Mouse (Mus musculus): Measurements from ENCODE around the gene Phlda3.

The Phlda3 gene

DNA sequence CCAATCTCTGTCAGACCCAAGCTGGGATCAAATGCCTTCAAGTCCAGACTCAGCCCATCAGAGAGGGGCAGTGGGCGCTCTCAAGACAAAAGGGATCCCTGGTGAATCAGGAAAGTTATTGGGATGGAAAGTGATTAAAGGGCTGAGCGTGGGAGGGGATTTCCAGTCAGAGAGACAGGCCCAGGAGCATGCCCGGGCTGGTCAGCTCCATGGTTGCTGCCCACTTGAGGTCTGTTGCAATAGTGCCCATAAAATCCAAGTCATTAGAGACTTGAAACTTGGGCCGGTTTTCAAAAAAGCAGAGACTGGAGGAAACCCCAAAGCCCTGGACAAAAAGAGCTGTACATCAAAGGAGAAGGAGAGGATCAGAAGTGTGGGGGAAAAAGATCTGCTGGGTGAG is 6.2 kb upstream of the Phlda3 start:
- DNase-seq (ENCODE audit: low read depth, low spot score): no peak

GRCm38 (mm10) chr1:135760216-135760615 is 5.7 kb upstream of the Phlda3 start:
- DNase-seq (ENCODE audit: low read depth, low spot score): no peak

GRCm38 (mm10) chr1:135761728-135762127 is 4.2 kb upstream of the Phlda3 start:
- no peak for DNase-seq (ENCODE audit: low read depth, low spot score)

DNA sequence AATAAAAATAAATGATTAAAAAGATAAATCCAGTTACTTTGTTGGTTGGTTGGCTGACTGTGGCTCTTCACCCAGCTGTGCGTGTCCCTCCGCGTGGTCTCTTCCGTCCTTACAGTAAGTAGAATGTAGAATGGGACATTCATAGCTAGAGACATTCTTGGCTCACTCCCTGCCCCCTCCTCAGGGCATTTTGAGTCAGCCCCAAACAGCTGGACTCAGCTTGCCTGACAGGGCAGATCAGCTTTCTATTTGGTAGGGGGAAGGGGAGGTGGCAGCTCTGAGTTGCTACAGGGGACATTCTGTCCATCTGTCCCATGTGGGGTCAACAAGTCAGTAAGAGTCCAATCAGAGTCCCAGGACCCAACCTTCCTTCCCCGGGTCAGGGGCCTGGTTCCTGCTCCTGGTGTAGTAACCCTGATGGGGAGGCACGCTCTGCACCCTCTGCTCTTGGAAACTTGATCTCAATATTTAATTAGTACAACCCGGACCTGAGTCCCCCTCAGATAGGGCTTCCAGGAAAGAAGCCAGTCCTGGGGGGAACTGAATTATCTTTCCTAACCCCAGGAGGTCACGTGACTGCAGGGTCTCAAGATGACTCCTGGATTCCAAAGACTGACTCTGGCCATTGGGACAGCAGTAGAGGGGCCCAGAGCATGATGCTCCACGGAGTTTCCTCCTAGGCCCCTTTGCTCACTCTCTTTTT is 2.3 kb upstream of the Phlda3 start:
- DNase-seq (ENCODE audit: low read depth, low spot score): no peak

DNA sequence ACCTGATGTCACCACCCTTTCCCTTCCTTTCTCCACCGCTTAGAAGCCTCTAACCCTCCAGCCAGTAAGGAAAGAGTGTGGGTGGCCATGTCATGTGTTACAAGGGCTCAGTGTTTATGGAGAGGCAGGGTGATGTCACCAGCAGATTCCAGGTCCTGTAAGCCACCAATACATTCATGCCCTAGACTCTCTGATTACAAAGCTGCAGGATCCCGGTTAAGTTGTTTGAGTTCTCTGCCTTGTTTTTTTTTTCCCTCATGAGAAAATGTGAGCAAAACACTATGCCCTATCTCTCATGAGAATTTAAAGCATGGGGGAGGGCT is 1.8 kb upstream of the Phlda3 start:
- no peak for DNase-seq (ENCODE audit: low read depth, low spot score)

DNA sequence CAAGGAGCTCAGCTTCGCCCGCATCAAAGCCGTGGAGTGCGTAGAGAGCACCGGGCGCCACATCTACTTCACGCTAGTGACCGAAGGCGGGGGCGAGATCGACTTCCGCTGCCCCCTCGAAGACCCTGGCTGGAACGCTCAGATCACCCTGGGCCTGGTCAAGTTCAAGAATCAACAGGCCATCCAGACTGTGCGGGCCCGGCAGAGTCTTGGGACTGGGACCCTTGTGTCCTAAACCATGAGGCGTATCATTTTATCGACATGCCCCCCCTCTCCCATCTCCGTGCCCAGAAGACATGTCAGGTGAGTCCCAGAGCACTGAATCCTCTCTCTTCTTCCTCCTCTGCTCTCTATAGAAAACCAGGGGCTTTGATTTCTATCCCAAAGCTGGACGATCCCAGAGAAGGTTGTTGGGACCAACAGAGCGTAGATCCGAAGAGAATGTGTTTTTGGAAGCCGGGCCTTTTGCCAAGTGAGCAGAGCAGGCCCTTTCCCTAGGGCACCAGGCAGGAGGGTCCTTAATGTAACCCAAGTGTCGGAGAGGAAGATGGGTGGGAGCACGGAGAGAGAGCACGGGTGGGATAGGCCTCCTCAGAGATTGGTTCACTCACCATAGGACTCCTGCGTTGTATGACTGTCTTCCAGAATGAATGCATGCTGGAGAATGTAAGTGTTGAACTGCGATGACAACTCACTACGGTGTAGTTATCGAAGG is 830 bp downstream of the Phlda3 start:
- no peak for DNase-seq (ENCODE audit: low read depth, low spot score)

GRCm38 (mm10) chr1:135767324-135767890 is 1.5 kb downstream of the Phlda3 start:
- DNase-seq (ENCODE audit: low read depth, low spot score): no peak

GRCm38 (mm10) chr1:135768400-135768799 is 2.5 kb downstream of the Phlda3 start:
- DNase-seq (ENCODE audit: low read depth, low spot score): no peak

GRCm38 (mm10) chr1:135770237-135770636 is 4.3 kb downstream of the Phlda3 start:
- DNase-seq (ENCODE audit: low read depth, low spot score): no peak

- DNase-seq (ENCODE audit: low read depth, low spot score): no peak
Measured at GRCm38 (mm10) chr1:135770896-135771572, 5.1 kb downstream of the Phlda3 start.

DNA sequence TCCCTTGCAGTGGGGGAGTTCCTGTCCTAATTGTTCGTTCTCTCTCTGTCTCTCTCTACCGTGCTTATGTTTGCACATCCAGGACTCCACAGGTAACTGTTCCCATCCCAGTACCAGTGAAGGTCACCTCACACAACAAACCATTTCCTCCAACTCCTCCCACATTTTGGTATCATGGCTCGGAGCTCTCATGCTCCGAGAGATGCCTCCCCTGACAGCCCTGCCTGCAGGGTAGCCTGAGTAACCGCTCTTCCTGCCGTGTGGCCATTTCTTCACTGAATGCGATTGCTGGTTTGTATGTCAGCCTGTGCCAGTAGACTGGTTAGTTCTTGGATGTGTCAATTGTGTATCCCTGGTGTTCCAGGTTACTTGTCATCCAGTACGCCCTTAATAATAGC is 5.7 kb downstream of the Phlda3 start:
- DNase-seq (ENCODE audit: low read depth, low spot score): no peak

GRCm38 (mm10) chr1:135776596-135776995 is 10.7 kb downstream of the Phlda3 start:
- no peak for DNase-seq (ENCODE audit: low read depth, low spot score)

DNA sequence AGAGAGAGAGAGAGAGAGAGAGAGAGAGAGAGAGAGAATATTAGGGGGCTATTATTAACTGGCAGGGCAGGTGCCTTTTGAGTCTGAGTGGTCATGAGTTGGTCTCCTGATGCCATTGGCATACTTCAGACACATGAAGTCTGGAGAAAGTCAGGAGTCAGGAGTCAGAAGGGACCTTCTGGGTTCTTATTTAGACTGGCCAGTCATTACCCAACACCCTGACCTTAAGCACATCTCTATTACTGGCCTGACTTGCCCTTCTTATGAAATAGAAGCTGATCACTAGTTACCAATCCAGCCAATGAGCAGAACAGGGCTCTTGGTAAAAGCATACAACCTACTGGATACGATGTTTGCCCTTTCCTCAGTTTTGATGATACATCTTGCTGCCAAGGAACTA is 11.1 kb downstream of the Phlda3 start:
- no peak for DNase-seq (ENCODE audit: low read depth, low spot score)

GRCm38 (mm10) chr1:135778780-135779535 is 13.0 kb downstream of the Phlda3 start, which contains the start of gene Tnni1:
Gene Tnni1, plus strand, starts transcription at chr1:135779434.
- DNase-seq (ENCODE audit: low read depth, low spot score): no peak

DNA sequence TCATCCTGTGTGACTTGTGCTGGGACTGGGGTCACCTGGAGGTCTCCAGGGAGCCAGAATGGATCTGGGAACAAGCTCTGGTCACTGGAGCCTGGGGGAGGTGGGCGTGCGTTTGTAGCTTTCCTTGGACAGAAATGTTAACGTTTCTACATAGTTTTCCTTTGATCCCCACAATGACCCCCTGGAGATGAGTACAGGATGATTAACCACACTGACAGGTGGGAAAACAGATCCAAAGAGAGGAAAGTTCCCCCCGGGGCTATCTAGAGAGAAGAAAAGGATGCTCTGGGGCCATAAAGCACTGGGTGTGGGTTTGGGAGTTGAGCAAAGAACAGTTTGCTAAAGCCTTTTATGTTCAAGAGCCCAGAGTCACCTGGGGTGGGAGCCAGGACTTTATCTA is 14.7 kb downstream of the Phlda3 start:
- no peak for DNase-seq (ENCODE audit: low read depth, low spot score)

DNA sequence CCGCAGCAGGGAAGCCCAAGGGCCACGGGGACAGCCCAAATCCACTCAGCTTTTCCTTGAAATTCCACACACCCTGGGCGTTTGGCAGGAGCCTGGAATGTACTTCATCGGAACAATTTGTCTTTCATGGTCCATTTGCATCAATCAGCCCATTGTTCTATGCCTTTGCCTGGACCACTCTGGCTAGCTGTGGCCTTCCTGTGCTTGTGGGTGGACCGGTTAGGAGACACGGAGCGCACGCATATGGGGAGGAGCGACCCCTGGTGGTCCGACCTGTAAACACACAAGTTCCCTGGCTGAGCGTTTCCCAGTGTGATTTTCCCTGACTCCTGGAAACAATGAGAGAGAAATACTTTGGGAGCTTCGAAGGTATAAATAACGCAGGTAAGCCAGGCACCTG is 15.3 kb downstream of the Phlda3 start:
- no peak for DNase-seq (ENCODE audit: low read depth, low spot score)

GRCm38 (mm10) chr1:135782816-135783215 is 16.9 kb downstream of the Phlda3 start:
- no peak for DNase-seq (ENCODE audit: low read depth, low spot score)

- peak; percentile 69 for DNase-seq (ENCODE audit: low read depth, low spot score)
Measured at GRCm38 (mm10) chr1:135787799-135788198, 21.9 kb downstream of the Phlda3 start.

GRCm38 (mm10) chr1:135788708-135789107 is 22.8 kb downstream of the Phlda3 start:
- no peak for DNase-seq (ENCODE audit: low read depth, low spot score)

DNA sequence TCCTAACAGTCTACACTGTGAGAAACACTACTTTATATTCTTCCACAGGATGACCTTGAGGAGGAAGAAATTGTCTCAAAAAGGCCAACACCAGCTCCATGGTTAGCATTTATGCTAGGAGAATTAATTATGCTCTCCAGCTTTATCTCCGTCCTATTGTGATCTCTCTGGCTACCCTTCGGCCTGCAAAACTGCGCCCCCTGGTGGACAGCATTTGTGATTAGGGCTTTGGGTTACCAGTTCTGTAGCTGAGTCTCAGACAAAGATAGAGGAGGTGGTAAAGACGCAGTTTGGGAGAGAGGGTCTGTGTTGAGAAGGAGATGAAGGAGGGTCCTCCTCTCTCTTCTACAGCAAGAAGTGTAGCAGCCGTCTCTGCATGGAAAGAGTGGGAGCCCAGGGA is 23.9 kb downstream of the Phlda3 start:
- peak; percentile 68 for DNase-seq (ENCODE audit: low read depth, low spot score)

DNA sequence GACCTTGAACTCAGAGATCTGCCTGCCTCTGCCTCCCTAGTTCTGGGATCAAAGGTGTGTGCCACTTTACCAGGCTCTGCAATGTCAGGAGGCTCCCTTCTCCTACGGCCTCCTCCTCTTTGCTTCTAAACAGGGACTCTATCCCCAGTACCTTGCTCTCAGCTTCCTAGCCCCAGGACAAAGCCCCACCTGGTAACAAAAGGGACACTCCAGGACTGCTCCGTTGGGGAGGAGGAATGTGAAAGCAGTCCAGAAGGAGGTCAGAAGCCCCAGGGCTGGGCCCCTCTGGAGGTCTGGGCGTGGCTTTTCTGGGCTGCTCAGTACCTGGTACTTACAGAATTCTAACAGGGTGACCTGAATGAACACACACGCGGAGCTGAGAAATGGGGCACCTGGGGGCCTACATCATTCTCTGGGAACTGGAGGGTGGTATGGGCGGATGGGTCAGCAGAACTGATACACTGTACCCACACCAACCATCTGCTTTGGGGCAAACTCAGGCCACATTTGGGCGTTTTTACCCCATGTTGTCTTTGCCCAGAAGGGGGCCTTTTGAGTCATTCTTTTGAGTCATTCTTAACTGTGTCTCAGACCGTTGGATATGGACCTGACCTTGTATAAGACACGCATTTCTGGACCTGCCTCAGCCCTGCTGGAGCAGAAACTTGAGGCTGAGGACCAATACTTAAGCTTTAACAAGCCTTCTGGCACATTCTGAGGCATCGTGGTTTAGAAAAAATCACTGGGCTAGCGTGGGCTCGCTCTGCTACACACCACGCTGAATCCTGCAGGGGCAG is 26.4 kb downstream of the Phlda3 start:
- no peak for DNase-seq (ENCODE audit: low read depth, low spot score)

All from retina, adult 2 months (tissue).